Mouse (Mus musculus) stomach, embryonic 14.5 days (tissue): ENCODE results near the gene Pfdn4. TPM values are rescaled to one million over a fixed set of nuclear protein-coding genes. Genes with fewer than 3 reads are reported as not detected.
"Not testable (repeated sequence)": the region's sequence is repeated elsewhere in the genome, so short reads cannot be mapped to it uniquely, and the experiment has no call there.

Experiments
- ATAC-seq: fragments of 200-750 bp; cut with Nextera tagmentation; 2 replicates; pipeline ENCODE4 v1.8.0; 2017; ENCODE audit warnings: low read depth, moderate TSS enrichment; ENCODE audit not compliant: insufficient number of reproducible peaks, insufficient read depth, low FRiP score
- H3K27ac ChIP-seq: fragments of 300-500 bp; sonication (generic); 2 replicates; pipeline ENCODE4 v1.5.1; 2014; ENCODE audit warnings: mild to moderate bottlenecking, low read length, moderate library complexity, mixed read lengths
- H3K27me3 ChIP-seq: fragments of 300-500 bp; sonication (generic); 2 replicates; pipeline ENCODE4 v1.6.1; 2014; ENCODE audit warnings: low read length, control low read depth, mixed read lengths; ENCODE audit not compliant: control insufficient read depth, insufficient read depth
- H3K36me3 ChIP-seq: fragments of 300-500 bp; sonication (generic); 2 replicates; pipeline ENCODE4 v1.6.1; 2014; ENCODE audit warnings: mild to moderate bottlenecking, control low read depth, low read length, moderate library complexity, mixed read lengths; ENCODE audit not compliant: control insufficient read depth, insufficient read depth
- H3K4me1 ChIP-seq: fragments of 300-500 bp; sonication (generic); 2 replicates; pipeline ENCODE4 v1.6.1; 2014; ENCODE audit warnings: low read length, control low read depth, mixed read lengths; ENCODE audit not compliant: control insufficient read depth, insufficient read depth
- H3K4me2 ChIP-seq: fragments of 300-500 bp; sonication (generic); replicated peaks from 2 replicates; pipeline ENCODE4 v1.6.1; 2014; ENCODE audit warnings: low read depth, low read length, control low read depth
- H3K4me3 ChIP-seq: fragments of 300-500 bp; sonication (generic); 2 replicates; pipeline ENCODE4 v1.5.1; 2014; ENCODE audit warnings: low read depth, low read length, control low read depth
- H3K9ac ChIP-seq: fragments of 300-500 bp; sonication (generic); replicated peaks from 2 replicates; pipeline ENCODE4 v1.6.1; 2014; ENCODE audit warnings: low read depth, mild to moderate bottlenecking, control low read depth, low read length, moderate library complexity, mixed read lengths
- H3K9me3 ChIP-seq: fragments of 300-500 bp; sonication (generic); 2 replicates; pipeline ENCODE4 v1.6.1; 2016; ENCODE audit warnings: low read depth, low read length, control low read depth; ENCODE audit not compliant: control insufficient read depth
- WGBS: fragments of 180-500 bp; shearing (Covaris S2); extraction: QIAGEN DNeasy Blood & Tissue Kit; methylation state at CpG from one replicate; pipeline ENCODE4 v1.1.7; 2014; 5-methylcytosine and 5-hydroxymethylcytosine counted together
- polyA plus RNA-seq: library from polyadenylated mRNA; unstranded; fragments of >200 nt; fragmentation: Nextera tagmentation; extraction: Ambion mirVana; gene quantifications from 2 replicates; pipeline ENCODE4 v1.2.1, GENCODE M21; 2014

Gene Pfdn4
- 83.4 and 86.2 TPM in 2 replicates for polyA plus RNA-seq

- under 1% methylated on average over 46 of the region's 46 CpGs for WGBS
- Histone ChIP-seq H3K27ac (no peak within 1 kb of the TSS), H3K27me3 (peaks cover 39% of the 10 kb centered on the region), H3K4me1 (peaks cover 12% of the 10 kb centered on the region), H3K4me3 (no peak within 1 kb of the TSS; the same call in 1 of the 2 replicates), H3K9me3 (no peaks in the 10 kb centered on the region), H3K36me3 (no peaks in the 10 kb centered on the region), H3K4me2 (peak within 1 kb of the TSS; percentile 37), H3K9ac (no peak within 1 kb of the TSS)
- no peak for ATAC-seq
Observed at GRCm38 (mm10) chr2:170496154-170496930, at the start of gene Pfdn4. Pfdn4 (plus strand) TSS chr2:170496428.

- Histone ChIP-seq H3K9me3 (no peaks in the 10 kb centered on the region), H3K36me3 (no peaks in the 10 kb centered on the region), H3K4me3 (no peak overlapping the region), H3K4me1 (no peaks in the 10 kb centered on the region), H3K27me3 (no peaks in the 10 kb centered on the region; the same call in 1 of the 2 replicates), H3K9ac (no peak overlapping the region), H3K4me2 (no peak overlapping the region), H3K27ac (no peak overlapping the region)
- no peak for ATAC-seq
- WGBS, result 60% methylated on average over 5 of the region's 5 CpGs
Observed at GRCm38 (mm10) chr2:170446843-170447383, 49.3 kb upstream of the Pfdn4 start.

- 77% methylated on average over 10 of the region's 10 CpGs for WGBS
- H3K36me3 ChIP-seq, result no peaks in the 10 kb centered on the region
- H3K27me3 ChIP-seq, result no peaks in the 10 kb centered on the region; the same call in 1 of the 2 replicates
- H3K4me2 ChIP-seq, result no peak overlapping the region
- H3K4me1 ChIP-seq, result no peaks in the 10 kb centered on the region
- H3K27ac ChIP-seq, result no peak overlapping the region
- no peaks in the 10 kb centered on the region for H3K9me3 ChIP-seq
- no peak for ATAC-seq
- no peak overlapping the region for H3K9ac ChIP-seq
- H3K4me3 ChIP-seq, result no peak overlapping the region
Observed at GRCm38 (mm10) chr2:170447651-170448050, 48.6 kb upstream of the Pfdn4 start.

GRCm38 (mm10) chr2:170450933-170451332 lies 45.3 kb upstream of the Pfdn4 start:
- no peak overlapping the region for H3K27ac ChIP-seq
- no peaks in the 10 kb centered on the region for H3K4me1 ChIP-seq
- 7% methylated on average over 9 of the region's 9 CpGs for WGBS
- no peak overlapping the region; the same call in 1 of the 2 replicates for H3K4me2 ChIP-seq
- H3K36me3 ChIP-seq, result no peaks in the 10 kb centered on the region
- no peaks in the 10 kb centered on the region for H3K9me3 ChIP-seq
- no peaks in the 10 kb centered on the region; the same call in 1 of the 2 replicates for H3K27me3 ChIP-seq
- H3K9ac ChIP-seq, result no peak overlapping the region
- peak; percentile 64 for ATAC-seq
- no peak overlapping the region for H3K4me3 ChIP-seq

DNA sequence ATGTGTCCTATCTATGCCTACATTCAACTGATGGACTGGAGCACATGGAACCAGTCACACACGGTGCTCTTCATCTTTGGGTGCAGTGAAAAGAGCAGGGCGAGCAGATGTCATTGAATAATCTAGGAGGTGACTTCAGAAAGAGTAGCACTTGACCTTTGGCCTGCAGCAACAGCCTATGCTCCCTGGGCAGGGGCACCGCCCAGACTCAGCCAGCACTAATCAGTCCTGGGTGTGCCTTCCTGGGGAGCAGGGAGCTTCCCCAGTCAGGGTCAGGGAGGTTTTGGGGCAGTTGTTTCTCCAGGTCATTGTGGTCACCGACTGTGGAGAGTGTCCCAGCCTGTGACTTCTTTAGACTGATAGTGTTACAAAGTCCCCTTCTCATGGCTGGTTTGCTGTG lies 42.4 kb upstream of the Pfdn4 start:
- not testable (repeated sequence) for ATAC-seq, H3K9me3 ChIP-seq, H3K4me1 ChIP-seq, H3K36me3 ChIP-seq, H3K27ac ChIP-seq, H3K4me2 ChIP-seq, H3K9ac ChIP-seq, H3K4me3 ChIP-seq, H3K27me3 ChIP-seq
- 59% methylated on average over 3 of the region's 4 CpGs for WGBS

DNA sequence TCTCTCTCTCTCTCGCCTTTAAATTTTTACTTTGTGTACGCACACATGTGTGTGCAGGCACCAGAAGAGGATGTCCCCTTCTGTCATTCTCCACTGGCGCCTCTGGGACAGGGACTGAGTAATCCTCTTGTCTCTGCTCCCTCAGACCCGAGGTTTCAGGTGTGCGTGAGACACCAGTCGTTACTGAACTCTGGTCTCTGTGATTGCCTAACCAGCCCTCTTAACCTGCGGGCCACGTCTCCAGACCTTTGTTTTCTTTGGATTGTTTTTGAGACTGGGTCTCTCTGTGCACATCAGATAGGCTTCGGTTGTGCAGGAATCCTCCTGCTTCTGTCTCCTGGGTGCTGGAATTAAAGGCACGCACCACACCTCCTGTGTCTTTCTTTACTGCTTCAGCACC lies 37.0 kb upstream of the Pfdn4 start:
- H3K9ac ChIP-seq, result no peak overlapping the region
- H3K27me3 ChIP-seq, result no peaks in the 10 kb centered on the region
- no peak overlapping the region for H3K4me2 ChIP-seq
- no peak overlapping the region for H3K27ac ChIP-seq
- no peaks in the 10 kb centered on the region for H3K4me1 ChIP-seq
- WGBS, result 73% methylated on average over 10 of the region's 10 CpGs
- no peak for ATAC-seq
- H3K36me3 ChIP-seq, result no peaks in the 10 kb centered on the region
- no peak overlapping the region for H3K4me3 ChIP-seq
- no peaks in the 10 kb centered on the region for H3K9me3 ChIP-seq

DNA sequence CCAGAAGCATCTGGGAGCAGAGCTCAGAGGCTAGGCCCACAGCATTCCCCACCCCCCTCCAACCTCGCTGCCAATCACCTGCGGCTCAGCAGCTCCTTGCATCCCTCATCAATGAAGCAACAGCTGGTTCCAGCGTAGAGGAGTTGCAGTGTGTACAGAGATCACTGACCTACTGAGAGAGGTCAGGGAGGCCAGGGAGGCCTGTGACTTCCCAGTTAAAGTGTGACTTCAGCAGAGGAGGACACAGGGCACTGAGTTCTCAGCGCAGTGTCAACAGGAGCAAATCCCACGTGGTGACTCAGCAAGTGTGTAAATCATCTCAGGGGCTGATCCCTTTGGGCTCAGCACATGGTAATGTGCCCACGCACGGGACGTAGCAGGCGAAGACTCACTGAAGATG lies 36.4 kb upstream of the Pfdn4 start:
- H3K4me3 ChIP-seq, result no peak overlapping the region
- H3K9me3 ChIP-seq, result no peaks in the 10 kb centered on the region
- H3K27ac ChIP-seq, result no peak overlapping the region
- no peaks in the 10 kb centered on the region for H3K36me3 ChIP-seq
- no peaks in the 10 kb centered on the region for H3K4me1 ChIP-seq
- WGBS, result 23% methylated on average over 9 of the region's 9 CpGs
- no peaks in the 10 kb centered on the region for H3K27me3 ChIP-seq
- no peak overlapping the region for H3K9ac ChIP-seq
- H3K4me2 ChIP-seq, result no peak overlapping the region
- ATAC-seq, result no peak

- WGBS, result 68% methylated on average over 7 of the region's 7 CpGs
- H3K9me3 ChIP-seq, result no peaks in the 10 kb centered on the region
- H3K27ac ChIP-seq, result no peak overlapping the region
- ATAC-seq, result no peak
- H3K9ac ChIP-seq, result no peak overlapping the region
- no peaks in the 10 kb centered on the region for H3K27me3 ChIP-seq
- no peak overlapping the region for H3K4me2 ChIP-seq
- H3K4me1 ChIP-seq, result no peaks in the 10 kb centered on the region
- H3K4me3 ChIP-seq, result no peak overlapping the region
- no peaks in the 10 kb centered on the region for H3K36me3 ChIP-seq
Observed at GRCm38 (mm10) chr2:170461652-170462051, 34.6 kb upstream of the Pfdn4 start.
